Mouse (Mus musculus) hindbrain, embryonic 12.5 days (tissue): ENCODE measurements around the gene 1700001J03Rik. TPM values are rescaled to one million over a fixed set of nuclear protein-coding genes. Genes with fewer than 3 reads are reported as not detected.
"Not testable (repeated sequence)": the region's sequence is repeated elsewhere in the genome, so short reads cannot be mapped to it uniquely, and the experiment has no call there.

Experiments used
- ATAC-seq: fragments of 200-750 bp; cut with Nextera tagmentation; 2 replicates; pipeline ENCODE4 v1.8.0; 2017; ENCODE audit warnings: moderate TSS enrichment; ENCODE audit not compliant: low FRiP score
- H3K27ac ChIP-seq: fragments of 300-500 bp; sonication (generic); 2 replicates; pipeline ENCODE4 v1.5.1; 2016; ENCODE audit warnings: mild to moderate bottlenecking
- H3K27me3 ChIP-seq: fragments of 300-500 bp; sonication (generic); 2 replicates; pipeline ENCODE4 v1.6.1; 2016; ENCODE audit warnings: mild to moderate bottlenecking
- H3K36me3 ChIP-seq: fragments of 300-500 bp; sonication (generic); 2 replicates; pipeline ENCODE4 v1.6.1; 2016; ENCODE audit warnings: mild to moderate bottlenecking
- H3K4me1 ChIP-seq: fragments of 300-500 bp; sonication (generic); 2 replicates; pipeline ENCODE4 v1.6.1; 2016
- H3K4me2 ChIP-seq: fragments of 300-500 bp; sonication (generic); replicated peaks from 2 replicates; pipeline ENCODE4 v1.6.1; 2016; ENCODE audit warnings: mild to moderate bottlenecking
- H3K4me3 ChIP-seq: fragments of 300-500 bp; sonication (generic); 2 replicates; pipeline ENCODE4 v1.5.1; 2016; ENCODE audit warnings: mild to moderate bottlenecking
- H3K9ac ChIP-seq: fragments of 300-500 bp; sonication (generic); 2 replicates; pipeline ENCODE4 v1.6.1; 2016; ENCODE audit warnings: mild to moderate bottlenecking, moderate library complexity
- H3K9me3 ChIP-seq: fragments of 300-500 bp; sonication (generic); replicated peaks from 2 replicates; pipeline ENCODE4 v1.6.1; 2016; ENCODE audit warnings: mild to moderate bottlenecking
- WGBS: fragments of 180-500 bp; shearing (Covaris S2); methylation state at CpG from one replicate; pipeline ENCODE4 v1.1.7; 2016; 5-methylcytosine and 5-hydroxymethylcytosine counted together
- polyA plus RNA-seq: library from polyadenylated mRNA; unstranded; fragments of >200 nt; fragmentation: Nextera tagmentation; extraction: Ambion mirVana; gene quantifications from 2 replicates; pipeline ENCODE4 v1.2.1, GENCODE M21; 2016

1700001J03Rik gene
- polyA plus RNA-seq, 1 experiment from 2014 or later, result not detected

DNA sequence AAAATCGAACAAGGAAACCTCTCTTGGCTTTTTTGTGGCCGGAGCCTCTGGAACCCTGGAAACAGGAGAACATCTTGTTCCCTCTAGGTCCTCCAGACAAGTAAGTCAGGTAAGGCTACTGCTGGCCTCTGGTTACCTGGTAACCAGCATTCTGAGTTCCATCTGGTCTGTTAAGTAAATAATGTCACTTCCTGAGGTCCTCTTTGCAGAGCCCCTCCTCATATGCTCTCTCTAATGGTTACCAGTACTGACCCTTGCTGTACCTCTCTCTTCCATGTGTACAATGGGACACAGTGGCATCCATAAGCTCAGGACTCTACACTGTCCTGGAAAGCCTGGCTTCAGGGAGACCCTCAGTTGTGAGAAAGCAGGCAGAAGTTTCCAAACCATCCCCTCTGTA, 14.5 kb downstream of the 1700001J03Rik start, which contains the start of gene Gm6309:
Gene Gm6309, minus strand, starts transcription at position 101 of the 400 bp plus-strand sequence.
- not testable (repeated sequence) for H3K36me3 ChIP-seq, H3K9ac ChIP-seq, H3K27ac ChIP-seq, H3K4me2 ChIP-seq, H3K27me3 ChIP-seq, H3K4me3 ChIP-seq, H3K9me3 ChIP-seq, ATAC-seq, H3K4me1 ChIP-seq
- 83% methylated on average over 2 of the region's 2 CpGs for WGBS

DNA sequence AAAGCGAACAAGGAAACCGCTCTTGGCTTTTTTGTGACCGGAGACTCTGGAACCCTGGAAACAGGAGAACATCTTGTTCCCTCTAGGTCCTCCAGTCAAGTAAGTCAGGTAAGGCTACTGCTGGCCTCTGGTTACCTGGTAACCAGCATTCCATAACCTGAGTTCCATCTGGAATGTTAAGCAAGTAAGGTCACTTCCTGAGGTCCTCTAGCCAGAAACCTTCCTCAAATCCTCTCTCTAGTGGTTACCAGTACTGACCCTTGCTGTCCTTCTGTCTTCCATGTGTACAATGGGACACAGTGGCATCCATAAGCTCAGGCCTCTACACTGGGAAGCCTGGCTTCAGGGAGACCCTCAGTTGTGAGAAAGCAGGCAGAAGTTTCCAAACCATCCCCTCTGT, 24.7 kb downstream of the 1700001J03Rik start, which contains the start of gene Gm5565:
Gene Gm5565, minus strand, starts transcription at position 101 of the 400 bp plus-strand sequence.
- H3K4me1 ChIP-seq, H3K36me3 ChIP-seq, H3K9ac ChIP-seq, H3K27ac ChIP-seq, ATAC-seq, H3K27me3 ChIP-seq, H3K4me2 ChIP-seq, H3K4me3 ChIP-seq: not testable (repeated sequence)
- peaks cover 14% of the 10 kb centered on the region; the same call in 1 of the 2 replicates for H3K9me3 ChIP-seq
- 93% methylated on average over 3 of the region's 3 CpGs for WGBS

DNA sequence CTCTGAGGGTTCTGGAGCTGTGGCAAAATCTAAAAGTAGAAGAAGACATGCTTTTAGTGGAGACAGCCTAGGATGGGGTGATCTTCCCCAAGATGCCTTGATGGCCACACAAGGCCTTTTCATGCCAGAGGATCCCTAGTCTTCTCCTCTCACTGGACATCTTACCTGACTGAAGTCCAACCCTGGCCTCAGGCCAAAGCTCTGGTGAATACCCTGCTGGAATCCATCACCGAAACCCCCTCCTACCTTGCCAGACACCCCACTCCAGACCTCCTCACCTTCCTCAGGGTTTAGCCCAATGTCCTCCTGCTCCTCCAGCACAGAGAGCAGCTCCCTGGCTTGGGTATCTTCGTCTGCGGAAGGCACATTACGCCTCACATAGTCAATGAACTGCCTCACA, 26.8 kb downstream of the 1700001J03Rik start:
- H3K4me2 ChIP-seq, H3K9ac ChIP-seq, H3K27me3 ChIP-seq, H3K4me1 ChIP-seq, H3K4me3 ChIP-seq, H3K36me3 ChIP-seq, H3K27ac ChIP-seq, ATAC-seq: not testable (repeated sequence)
- peaks cover 14% of the 10 kb centered on the region; the same call in 1 of the 2 replicates for H3K9me3 ChIP-seq
- 88% methylated on average over 4 of the region's 4 CpGs for WGBS

DNA sequence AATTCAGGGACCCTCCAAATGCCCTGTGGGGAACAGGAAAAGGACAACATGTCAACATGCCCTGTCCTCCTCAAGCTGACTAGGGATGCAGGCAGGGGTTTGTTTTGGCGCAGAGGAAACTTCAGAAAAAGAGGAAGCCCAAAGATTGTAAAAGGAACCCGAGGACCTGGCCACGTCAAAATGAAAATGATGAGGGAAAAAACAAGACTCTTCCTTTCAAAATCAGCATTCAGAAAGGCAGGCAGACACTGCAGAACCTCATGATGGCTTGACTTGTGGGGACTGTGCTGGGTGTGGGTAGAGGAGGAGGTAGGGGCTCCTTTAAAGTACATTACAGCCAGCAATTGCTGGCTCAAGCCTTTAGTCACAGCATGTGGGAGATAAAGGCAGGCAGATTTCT, 34.6 kb downstream of the 1700001J03Rik start:
- 79% methylated on average over 3 of the region's 3 CpGs for WGBS
- H3K4me1 ChIP-seq, result no peaks in the 10 kb centered on the region
- ATAC-seq, result no peak

DNA sequence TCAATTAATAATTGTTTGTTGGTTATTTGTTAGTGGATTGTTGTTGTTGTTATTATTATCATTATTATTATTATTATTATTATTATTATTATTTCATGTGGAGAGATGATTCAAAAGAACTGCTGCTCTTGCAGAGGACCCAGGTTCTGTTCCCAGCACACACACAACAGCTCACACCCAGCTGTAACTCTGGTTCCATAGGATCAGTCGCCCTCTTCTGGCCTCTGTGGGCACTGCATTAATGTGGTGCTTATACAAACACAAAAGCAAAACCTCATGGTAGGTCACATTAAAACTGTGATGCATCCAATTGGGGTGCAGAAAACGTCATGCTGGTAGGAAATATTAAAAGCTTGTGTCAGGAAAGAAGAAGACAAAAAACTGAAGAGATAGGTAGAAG, 37.2 kb downstream of the 1700001J03Rik start:
- no peak for ATAC-seq
- Histone ChIP-seq H3K9ac (no peak overlapping the region), H3K4me2 (no peak overlapping the region), H3K27ac (no peak overlapping the region), H3K4me3 (no peak overlapping the region), H3K36me3 (no peaks in the 10 kb centered on the region), H3K4me1 (no peaks in the 10 kb centered on the region), H3K27me3 (no peaks in the 10 kb centered on the region), H3K9me3 (peaks cover 28% of the 10 kb centered on the region)
- 41% methylated on average over 2 of the region's 2 CpGs for WGBS

More for the DNA sequence above, 34.6 kb downstream of the 1700001J03Rik start:
- Histone ChIP-seq H3K9me3 (peaks cover 22% of the 10 kb centered on the region; the same call in 1 of the 2 replicates), H3K27ac (no peak overlapping the region), H3K4me3 (no peak overlapping the region), H3K36me3 (no peaks in the 10 kb centered on the region), H3K4me2 (no peak overlapping the region), H3K27me3 (no peaks in the 10 kb centered on the region), H3K9ac (no peak overlapping the region)

Other genes starting within 250 kb of the 1700001J03Rik start
- gene Cyp3a25, start 175.7 kb downstream of the 1700001J03Rik start, polyA plus RNA-seq, result not detected in 2 replicates
- not detected in 2 replicates for gene Cyp3a59, start 106.0 kb downstream of the 1700001J03Rik start, polyA plus RNA-seq
- gene Gm5565, start 24.8 kb downstream of the 1700001J03Rik start, polyA plus RNA-seq, result not detected in 2 replicates
- not detected in 2 replicates for gene Gm6309, start 14.6 kb downstream of the 1700001J03Rik start, polyA plus RNA-seq
- gene Rnf6, start 36.3 kb upstream of the 1700001J03Rik start, polyA plus RNA-seq, result 23.5 and 26.2 TPM in 2 replicates
- gene Cdk8, start 45.9 kb upstream of the 1700001J03Rik start, polyA plus RNA-seq, result 30.9 and 32.6 TPM in 2 replicates
- gene Wasf3, start 199.7 kb upstream of the 1700001J03Rik start, polyA plus RNA-seq, result 10.0 TPM in 2 replicates